Mouse (Mus musculus): ENCODE data around the gene Sult2a7.

The Sult2a7 gene

GRCm38 (mm10) chr7:14494130-14494529 lies at the start of gene Sult2a7:
TSS of gene Sult2a7 (minus strand) at chr7:14494230.
- no peak for DNase-seq

- no peak for DNase-seq
Measured at GRCm38 (mm10) chr7:14525280-14525679, 31.2 kb upstream of the Sult2a7 start.

GRCm38 (mm10) chr7:14522636-14523035 lies 28.6 kb upstream of the Sult2a7 start:
- no peak for DNase-seq

- DNase-seq: no peak
Measured at GRCm38 (mm10) chr7:14518301-14518700, 24.3 kb upstream of the Sult2a7 start.

GRCm38 (mm10) chr7:14492886-14493285 lies 1.1 kb downstream of the Sult2a7 start:
- DNase-seq: no peak

- DNase-seq: no peak
Measured at GRCm38 (mm10) chr7:14446534-14446933, 47.5 kb downstream of the Sult2a7 start, which contains the start of gene Sult2a8. TSS of gene Sult2a8 (minus strand) at chr7:14446769.

- DNase-seq: no peak
Measured at GRCm38 (mm10) chr7:14439581-14439980, 54.4 kb downstream of the Sult2a7 start.

- DNase-seq: no peak
Measured at GRCm38 (mm10) chr7:14438484-14438883, 55.5 kb downstream of the Sult2a7 start.

- DNase-seq: no peak
Measured at GRCm38 (mm10) chr7:14438029-14438428, 56.0 kb downstream of the Sult2a7 start.

Data from layer of hippocampus, adult 9-11 months (tissue).